Mouse (Mus musculus): ENCODE results near the gene Ccl17. TPM values are rescaled to one million over a fixed set of nuclear protein-coding genes. Genes with fewer than 3 reads are reported as not detected.
A peak's percentile ranks its signal among the peaks of the same experiment; 100 is the strongest.

Gene Ccl17
- polyA plus RNA-seq (2015; fragmentation: Nextera tagmentation; extraction: Ambion mirVana), result not detected in 2 replicates

DNA sequence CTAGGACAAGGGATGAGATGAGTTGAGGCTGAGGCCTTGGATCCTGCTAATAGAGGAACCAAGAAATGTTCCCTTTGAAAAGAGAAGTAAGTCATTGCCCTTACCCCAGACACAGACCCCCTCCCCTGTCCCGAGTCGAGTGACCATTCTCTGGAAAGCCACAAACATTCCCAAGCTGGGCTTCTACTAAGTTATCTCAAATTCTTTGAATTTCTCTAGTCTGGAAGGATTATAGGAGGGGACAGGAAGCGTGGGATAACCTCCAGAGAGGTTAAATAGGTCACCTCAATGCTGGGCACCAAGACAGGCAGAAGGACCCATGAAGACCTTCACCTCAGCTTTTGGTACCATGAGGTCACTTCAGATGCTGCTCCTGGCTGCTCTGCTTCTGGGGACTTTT, at the start of gene Ccl17:
Gene Ccl17, plus strand, starts transcription at position 301 of the 400 bp plus-strand sequence.
- Histone ChIP-seq H3K4me2 (ENCODE audit: low read depth, low read length) (no peak within 1 kb of the TSS), H3K36me3 (ENCODE audit: control insufficient read depth, insufficient read depth) (no peaks in the 10 kb centered on the region), H3K4me1 (ENCODE audit: control insufficient read depth, low read depth, low read length) (peaks cover under 1% of the 10 kb centered on the region), H3K9ac (ENCODE audit: low read depth, low read length) (no peak within 1 kb of the TSS), H3K4me3 (ENCODE audit: low read depth, low read length) (no peak within 1 kb of the TSS), H3K9me3 (replicated peaks; ENCODE audit: control insufficient read depth, low read length) (no peaks in the 10 kb centered on the region), H3K27me3 (ENCODE audit: control insufficient read depth, insufficient read depth, low read depth, low read length) (no peaks in the 10 kb centered on the region), H3K27ac (ENCODE audit: low read length) (no peak within 1 kb of the TSS)
- 33% methylated on average over 3 of the region's 3 CpGs for WGBS (ENCODE audit: insufficient replicate concordance)
- no peak for ATAC-seq (ENCODE audit: low read depth)

- ATAC-seq (ENCODE audit: low read depth), result no peak
- no peak overlapping the region for H3K4me3 ChIP-seq (ENCODE audit: low read depth, low read length)
- no peak overlapping the region for H3K27ac ChIP-seq (ENCODE audit: low read length)
- no peak overlapping the region for H3K9ac ChIP-seq (ENCODE audit: low read depth, low read length)
- H3K9me3 ChIP-seq (replicated peaks; ENCODE audit: control insufficient read depth, low read length), result no peaks in the 10 kb centered on the region
- H3K36me3 ChIP-seq (ENCODE audit: control insufficient read depth, insufficient read depth), result no peaks in the 10 kb centered on the region
- H3K4me2 ChIP-seq (ENCODE audit: low read depth, low read length), result no peak overlapping the region
- peaks cover 25% of the 10 kb centered on the region for H3K27me3 ChIP-seq (ENCODE audit: control insufficient read depth, insufficient read depth, low read depth, low read length)
- 62% methylated on average over 9 of the region's 9 CpGs for WGBS (ENCODE audit: insufficient replicate concordance)
- peaks cover 10% of the 10 kb centered on the region for H3K4me1 ChIP-seq (ENCODE audit: control insufficient read depth, low read depth, low read length)
These were observed 43.2 kb upstream of the Ccl17 start for GRCm38 (mm10) chr8:94767035-94767434.

GRCm38 (mm10) chr8:94770945-94771344, 39.3 kb upstream of the Ccl17 start:
- Histone ChIP-seq H3K9me3 (replicated peaks; ENCODE audit: control insufficient read depth, low read length) (no peaks in the 10 kb centered on the region), H3K4me2 (ENCODE audit: low read depth, low read length) (no peak overlapping the region), H3K27me3 (ENCODE audit: control insufficient read depth, insufficient read depth, low read depth, low read length) (peaks cover 59% of the 10 kb centered on the region), H3K9ac (ENCODE audit: low read depth, low read length) (no peak overlapping the region), H3K4me1 (ENCODE audit: control insufficient read depth, low read depth, low read length) (peaks cover 13% of the 10 kb centered on the region), H3K27ac (ENCODE audit: low read length) (no peak overlapping the region), H3K36me3 (ENCODE audit: control insufficient read depth, insufficient read depth) (no peaks in the 10 kb centered on the region), H3K4me3 (ENCODE audit: low read depth, low read length) (no peak overlapping the region)
- WGBS (ENCODE audit: insufficient replicate concordance), result 32% methylated on average over 6 of the region's 6 CpGs
- ATAC-seq (ENCODE audit: low read depth), result peak; percentile 48; the same call in 1 of the 2 replicates

- ATAC-seq (ENCODE audit: low read depth), result peak; percentile 53; the same call in 1 of the 2 replicates
- 0 out of 2 replicates have a peak within 1 kb of the TSS, but pooled peaks have one; percentile 5 for H3K9ac ChIP-seq (ENCODE audit: low read depth, low read length)
- H3K4me1 ChIP-seq (ENCODE audit: control insufficient read depth, low read depth, low read length), result peaks cover 13% of the 10 kb centered on the region
- H3K36me3 ChIP-seq (ENCODE audit: control insufficient read depth, insufficient read depth), result no peaks in the 10 kb centered on the region
- WGBS (ENCODE audit: insufficient replicate concordance), result 1% methylated on average over 38 of the region's 38 CpGs
- no peaks in the 10 kb centered on the region for H3K9me3 ChIP-seq (replicated peaks; ENCODE audit: control insufficient read depth, low read length)
- H3K27me3 ChIP-seq (ENCODE audit: control insufficient read depth, insufficient read depth, low read depth, low read length), result peaks cover 59% of the 10 kb centered on the region
- peak within 1 kb of the TSS; percentile 44 for H3K4me3 ChIP-seq (ENCODE audit: low read depth, low read length)
- H3K27ac ChIP-seq (ENCODE audit: low read length), result no peak within 1 kb of the TSS
- H3K4me2 ChIP-seq (ENCODE audit: low read depth, low read length), result peak within 1 kb of the TSS; percentile 59
These were observed 38.1 kb upstream of the Ccl17 start, which contains the start of gene Cx3cl1 for GRCm38 (mm10) chr8:94771941-94772670. Gene Cx3cl1, plus strand, starts transcription at chr8:94772009.

- H3K4me3 ChIP-seq (ENCODE audit: low read depth, low read length), result no peak overlapping the region
- no peak overlapping the region for H3K4me2 ChIP-seq (ENCODE audit: low read depth, low read length)
- H3K27me3 ChIP-seq (ENCODE audit: control insufficient read depth, insufficient read depth, low read depth, low read length), result peaks cover 59% of the 10 kb centered on the region
- ATAC-seq (ENCODE audit: low read depth), result no peak
- 49% methylated on average over 6 of the region's 6 CpGs for WGBS (ENCODE audit: insufficient replicate concordance)
- H3K9ac ChIP-seq (ENCODE audit: low read depth, low read length), result no peak overlapping the region
- H3K27ac ChIP-seq (ENCODE audit: low read length), result no peak overlapping the region
- no peaks in the 10 kb centered on the region for H3K9me3 ChIP-seq (replicated peaks; ENCODE audit: control insufficient read depth, low read length)
- no peaks in the 10 kb centered on the region for H3K36me3 ChIP-seq (ENCODE audit: control insufficient read depth, insufficient read depth)
- peaks cover 13% of the 10 kb centered on the region for H3K4me1 ChIP-seq (ENCODE audit: control insufficient read depth, low read depth, low read length)
These were observed 37.2 kb upstream of the Ccl17 start for GRCm38 (mm10) chr8:94773048-94773447.

GRCm38 (mm10) chr8:94773700-94774171, 36.5 kb upstream of the Ccl17 start:
- no peak overlapping the region for H3K9ac ChIP-seq (ENCODE audit: low read depth, low read length)
- H3K27me3 ChIP-seq (ENCODE audit: control insufficient read depth, insufficient read depth, low read depth, low read length), result peaks cover 59% of the 10 kb centered on the region
- H3K36me3 ChIP-seq (ENCODE audit: control insufficient read depth, insufficient read depth), result no peaks in the 10 kb centered on the region
- no peak overlapping the region for H3K4me2 ChIP-seq (ENCODE audit: low read depth, low read length)
- H3K9me3 ChIP-seq (replicated peaks; ENCODE audit: control insufficient read depth, low read length), result no peaks in the 10 kb centered on the region
- ATAC-seq (ENCODE audit: low read depth), result no peak
- 59% methylated on average over 12 of the region's 12 CpGs for WGBS (ENCODE audit: insufficient replicate concordance)
- no peak overlapping the region for H3K4me3 ChIP-seq (ENCODE audit: low read depth, low read length)
- H3K4me1 ChIP-seq (ENCODE audit: control insufficient read depth, low read depth, low read length), result peaks cover 13% of the 10 kb centered on the region
- no peak overlapping the region for H3K27ac ChIP-seq (ENCODE audit: low read length)

GRCm38 (mm10) chr8:94774601-94775000, 35.7 kb upstream of the Ccl17 start:
- no peak for ATAC-seq (ENCODE audit: low read depth)
- Histone ChIP-seq H3K4me1 (ENCODE audit: control insufficient read depth, low read depth, low read length) (peaks cover 13% of the 10 kb centered on the region), H3K27ac (ENCODE audit: low read length) (no peak overlapping the region), H3K9me3 (replicated peaks; ENCODE audit: control insufficient read depth, low read length) (no peaks in the 10 kb centered on the region), H3K4me2 (ENCODE audit: low read depth, low read length) (no peak overlapping the region), H3K36me3 (ENCODE audit: control insufficient read depth, insufficient read depth) (no peaks in the 10 kb centered on the region), H3K4me3 (ENCODE audit: low read depth, low read length) (no peak overlapping the region), H3K9ac (ENCODE audit: low read depth, low read length) (no peak overlapping the region), H3K27me3 (ENCODE audit: control insufficient read depth, insufficient read depth, low read depth, low read length) (peaks cover 58% of the 10 kb centered on the region)
- 73% methylated on average over 1 of the region's 1 CpGs for WGBS (ENCODE audit: insufficient replicate concordance)

GRCm38 (mm10) chr8:94776346-94776745, 33.9 kb upstream of the Ccl17 start:
- Histone ChIP-seq H3K9ac (ENCODE audit: low read depth, low read length) (no peak overlapping the region), H3K4me1 (ENCODE audit: control insufficient read depth, low read depth, low read length) (peaks cover 16% of the 10 kb centered on the region), H3K27ac (ENCODE audit: low read length) (no peak overlapping the region), H3K9me3 (replicated peaks; ENCODE audit: control insufficient read depth, low read length) (no peaks in the 10 kb centered on the region), H3K4me3 (ENCODE audit: low read depth, low read length) (no peak overlapping the region), H3K36me3 (ENCODE audit: control insufficient read depth, insufficient read depth) (no peaks in the 10 kb centered on the region), H3K27me3 (ENCODE audit: control insufficient read depth, insufficient read depth, low read depth, low read length) (peaks cover 41% of the 10 kb centered on the region), H3K4me2 (ENCODE audit: low read depth, low read length) (no peak overlapping the region)
- WGBS (ENCODE audit: insufficient replicate concordance), result 57% methylated on average over 2 of the region's 2 CpGs
- ATAC-seq (ENCODE audit: low read depth), result no peak

- Histone ChIP-seq H3K27ac (ENCODE audit: low read length) (no peak overlapping the region), H3K36me3 (ENCODE audit: control insufficient read depth, insufficient read depth) (no peaks in the 10 kb centered on the region), H3K4me1 (ENCODE audit: control insufficient read depth, low read depth, low read length) (peaks cover 16% of the 10 kb centered on the region), H3K4me2 (ENCODE audit: low read depth, low read length) (no peak overlapping the region), H3K27me3 (ENCODE audit: control insufficient read depth, insufficient read depth, low read depth, low read length) (peaks cover 24% of the 10 kb centered on the region), H3K9ac (ENCODE audit: low read depth, low read length) (no peak overlapping the region), H3K9me3 (replicated peaks; ENCODE audit: control insufficient read depth, low read length) (no peaks in the 10 kb centered on the region), H3K4me3 (ENCODE audit: low read depth, low read length) (no peak overlapping the region)
- WGBS (ENCODE audit: insufficient replicate concordance), result 51% methylated on average over 10 of the region's 10 CpGs
- ATAC-seq (ENCODE audit: low read depth), result no peak
These were observed 32.2 kb upstream of the Ccl17 start for GRCm38 (mm10) chr8:94778036-94778435.

All from liver, embryonic 16.5 days (tissue).